Mouse (Mus musculus) small intestine, adult 10 weeks (tissue): ENCODE measurements around the gene Bin2. TPM values are rescaled to one million over a fixed set of nuclear protein-coding genes. Genes with fewer than 3 reads are reported as not detected.

Experiments
- polyA plus RNA-seq: library from polyadenylated mRNA; stranded (reverse); fragments of 350-450 nt; fragmentation: Illumina TruSeq; extraction: RNeasy Lipid Tissue Mini Kit (QIAGEN cat#74804); gene quantifications from one replicate; pipeline ENCODE4 v1.2.3, GENCODE M21; 2014; ENCODE audit warnings: low replicate concordance

Bin2 gene
- 1.4 TPM for polyA plus RNA-seq

DNA sequence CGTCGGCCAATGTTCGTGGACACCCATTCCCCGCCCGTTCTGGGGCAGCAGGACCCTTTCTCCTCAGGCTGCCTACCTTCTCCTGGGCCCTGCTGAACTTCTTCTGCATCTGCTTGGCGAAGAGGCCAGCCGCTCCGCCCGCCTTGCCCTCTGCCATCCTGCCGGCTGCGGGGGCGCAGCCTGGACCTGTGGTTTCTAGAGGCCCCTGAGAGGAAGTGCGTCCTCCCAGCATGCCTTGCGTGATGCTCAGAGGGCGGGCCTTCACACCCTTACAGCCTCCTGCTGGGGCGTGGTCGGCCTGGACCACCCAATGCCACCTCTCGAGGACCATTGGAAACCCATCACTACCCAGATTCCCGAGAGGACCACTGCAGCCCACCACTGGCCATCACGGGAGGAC, at the start of gene Bin2:
Bin2 (minus strand) TSS at position 217 of the 400 bp plus-strand sequence.

DNA sequence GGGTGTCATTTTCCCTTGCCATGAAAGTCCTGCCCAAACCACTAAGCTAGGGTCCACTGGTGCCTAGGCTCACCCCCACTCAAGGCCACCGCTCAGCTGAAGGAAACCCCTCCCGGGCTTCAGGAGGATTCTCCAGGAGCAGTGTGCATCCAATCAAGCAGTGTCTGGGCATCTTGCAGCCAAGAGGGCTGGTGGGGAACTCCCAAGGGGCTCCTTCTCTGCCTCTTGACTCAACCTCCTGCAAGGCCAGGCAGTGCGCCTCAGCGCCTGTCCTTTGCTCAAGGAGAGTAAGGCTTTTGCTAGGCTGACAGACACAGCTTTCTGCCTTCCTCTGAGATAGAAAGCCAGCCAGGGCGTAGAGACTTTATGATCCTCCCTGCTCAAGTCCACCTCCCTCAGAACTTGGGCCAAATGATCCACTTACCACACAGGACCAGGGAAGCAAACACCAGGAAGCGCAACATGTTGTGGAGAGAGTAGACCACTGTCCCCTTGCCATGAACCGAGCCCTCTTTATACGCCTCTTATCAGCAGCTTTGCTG, 18.1 kb upstream of the Bin2 start, which contains the start of gene Cela1:
Cela1 (minus strand) TSS at position 492 of the 542 bp plus-strand sequence.

DNA sequence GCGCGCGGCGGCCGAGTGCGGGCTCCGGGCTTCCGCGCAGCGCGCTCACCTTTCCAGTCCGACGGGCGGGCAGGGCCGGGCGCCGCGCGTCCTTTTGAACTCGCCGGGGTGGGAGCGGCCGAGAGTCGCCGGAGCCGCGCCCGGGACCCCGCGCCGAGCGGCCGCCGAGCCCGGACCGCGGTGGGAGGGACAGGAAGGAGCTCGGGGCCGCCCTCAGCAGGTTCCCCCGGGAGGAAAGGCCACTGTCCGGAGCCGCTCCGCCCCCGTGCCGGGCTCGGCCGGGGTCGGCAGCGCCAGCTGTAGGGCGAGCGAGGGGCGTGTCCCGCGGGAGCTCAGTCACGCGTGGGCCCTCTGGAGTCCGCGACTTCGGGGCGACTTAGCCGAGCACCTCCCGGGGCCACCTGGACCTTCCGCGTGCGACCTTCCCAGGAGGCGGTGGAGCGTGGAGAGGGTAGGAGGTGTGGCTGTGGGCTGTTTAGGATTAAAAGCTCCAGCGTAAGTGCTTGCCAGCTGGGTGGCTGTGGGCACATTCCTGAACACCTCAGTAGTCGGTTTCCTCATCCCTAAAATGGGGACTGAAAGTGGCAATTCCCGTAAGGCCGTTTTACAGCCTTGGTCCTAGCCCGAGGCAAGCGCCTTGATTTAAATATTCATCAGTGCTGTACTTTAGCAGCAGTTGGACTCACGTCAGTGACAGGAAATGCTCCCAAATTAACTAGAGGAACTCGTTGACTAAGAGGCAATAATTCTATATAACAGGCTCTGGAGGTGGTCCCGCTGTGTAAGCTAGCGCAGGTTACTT, 32.5 kb downstream of the Bin2 start, which contains the start of gene Smagp:
Smagp (minus strand) TSS at position 241 of the 802 bp plus-strand sequence.

DNA sequence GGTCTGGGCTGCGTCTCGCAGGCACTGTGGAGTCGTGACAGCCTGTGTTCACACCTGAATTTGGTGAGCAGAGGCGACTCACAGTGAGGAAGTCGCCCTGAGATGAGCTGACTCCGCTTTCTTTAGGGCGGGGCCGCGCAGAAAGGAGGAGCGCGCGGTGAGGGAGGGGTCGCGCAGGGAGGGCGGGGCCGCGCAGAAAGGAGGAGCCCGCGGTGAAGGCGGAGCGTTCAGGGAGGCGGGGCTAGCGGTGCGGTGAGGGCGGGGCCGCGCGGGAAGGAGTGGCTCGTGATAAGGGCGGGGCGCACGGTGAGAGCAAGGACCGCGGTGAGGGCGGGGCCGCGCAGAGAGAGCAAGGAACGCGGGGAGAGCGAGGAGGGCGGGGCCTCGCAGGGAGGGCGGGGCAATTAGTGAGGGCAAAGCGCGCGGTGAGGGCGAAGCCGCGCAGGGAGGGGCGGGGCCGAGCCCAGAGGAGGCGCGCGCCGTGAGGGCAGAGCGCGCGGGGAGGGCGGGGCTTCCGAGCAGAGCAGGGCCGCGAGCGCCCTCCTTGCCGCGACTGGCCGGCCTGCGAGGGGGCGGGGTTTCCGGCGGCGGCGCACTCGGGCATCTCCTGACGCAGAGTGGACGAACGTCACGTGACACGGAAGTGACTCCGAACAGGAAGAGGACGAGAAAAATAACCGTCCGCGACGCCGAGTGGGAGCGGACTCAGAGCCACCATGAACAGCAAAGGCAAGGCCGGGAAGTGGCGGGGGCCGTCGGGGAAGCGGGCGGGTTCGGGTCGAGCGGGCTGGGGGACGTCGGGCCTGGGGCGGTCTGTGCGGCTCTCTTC, 54.1 kb downstream of the Bin2 start, which contains the start of gene Dazap2:
Dazap2 (plus strand) TSS at position 354 of the 829 bp plus-strand sequence.

DNA sequence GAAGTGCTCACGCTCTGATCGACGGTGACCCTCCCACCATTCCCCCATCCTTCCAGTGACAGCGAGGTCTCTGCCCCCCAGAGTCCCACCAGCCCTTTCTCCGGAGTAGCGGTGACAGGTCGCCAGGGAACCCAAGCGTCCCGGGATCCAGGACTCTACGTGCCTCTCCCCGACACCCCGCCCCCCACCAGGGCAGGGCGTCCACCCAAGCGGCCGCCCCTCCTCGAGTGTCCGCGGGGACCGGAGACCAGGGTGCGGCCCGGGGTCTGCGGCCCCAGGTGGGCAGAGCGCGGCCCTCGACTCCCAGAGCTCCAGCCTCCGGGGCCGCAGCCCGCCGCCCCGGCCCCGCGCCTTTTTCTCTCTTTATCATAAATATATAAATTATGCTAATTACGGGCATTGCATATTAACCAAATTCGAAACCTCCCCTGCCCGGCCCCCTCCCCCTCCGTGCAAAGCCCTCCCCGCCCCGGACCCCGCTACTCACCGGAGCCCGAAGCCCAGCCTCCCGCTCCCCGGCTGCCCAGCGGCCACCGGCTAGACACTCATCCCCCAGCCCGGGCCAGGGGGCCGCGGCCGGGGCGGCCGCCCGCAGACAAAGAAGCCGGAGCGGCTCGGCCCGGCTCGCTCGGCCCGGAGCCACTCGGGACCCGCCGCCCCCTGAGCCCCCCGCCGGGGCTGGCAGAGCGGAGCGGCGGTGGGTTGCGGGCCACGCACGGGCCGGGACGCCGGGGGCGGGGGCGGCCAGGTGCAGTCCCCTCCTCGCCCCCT, 69.9 kb downstream of the Bin2 start, which contains the start of gene Pou6f1:
Pou6f1 (minus strand) TSS at position 709 of the 771 bp plus-strand sequence.

Other genes with a start within 250 kb of the Bin2 start
- gene Gm5475, start 247.4 kb downstream of the Bin2 start, polyA plus RNA-seq, result 0.22 TPM
- 15.7 TPM for gene Slc11a2, start 244.5 kb downstream of the Bin2 start, polyA plus RNA-seq
- gene Letmd1, start 200.5 kb downstream of the Bin2 start, polyA plus RNA-seq, result 16.8 TPM
- gene Csrnp2, start 174.1 kb downstream of the Bin2 start, polyA plus RNA-seq, result 1.1 TPM
- gene Tfcp2, start 117.5 kb downstream of the Bin2 start, polyA plus RNA-seq, result 3.1 TPM
- 0.74 TPM for gene Pou6f1, start 69.6 kb downstream of the Bin2 start, polyA plus RNA-seq
- 273 TPM for gene Dazap2, start 54.2 kb downstream of the Bin2 start, polyA plus RNA-seq
- gene Smagp, start 32.6 kb downstream of the Bin2 start, polyA plus RNA-seq, result 1.0 TPM
- 169 TPM for gene Cela1, start 18.4 kb upstream of the Bin2 start, polyA plus RNA-seq
- 25.3 TPM for gene Galnt6, start 59.8 kb upstream of the Bin2 start, polyA plus RNA-seq
- 0.67 TPM for gene Slc4a8, start 92.2 kb upstream of the Bin2 start, polyA plus RNA-seq
- gene Scn8a, start 200.3 kb upstream of the Bin2 start, polyA plus RNA-seq, result 0.52 TPM